Mouse (Mus musculus) heart, postnatal 0 days (tissue): ENCODE data around the gene Pip4k2a. TPM values are rescaled to one million over a fixed set of nuclear protein-coding genes. Genes with fewer than 3 reads are reported as not detected.

Experiments used
- ATAC-seq: fragments of 200-750 bp; cut with Nextera tagmentation; 2 replicates; pipeline ENCODE4 v1.8.0; 2017; ENCODE audit warnings: low read depth, moderate number of reproducible peaks, moderate library complexity; ENCODE audit not compliant: insufficient read depth
- DNase-seq: peaks from one replicate; pipeline ENCODE4 v3.0.0-alpha.2; 2016; ENCODE audit warnings: low spot score
- H3K27ac ChIP-seq: fragments of 300-500 bp; sonication (generic); 2 replicates; pipeline ENCODE4 v1.5.1; 2014; ENCODE audit warnings: low read depth, mild to moderate bottlenecking
- H3K27me3 ChIP-seq: fragments of 300-500 bp; sonication (generic); 2 replicates; pipeline ENCODE4 v1.6.1; 2014; ENCODE audit warnings: low read length, mixed read lengths; ENCODE audit not compliant: control insufficient read depth, insufficient read depth
- H3K36me3 ChIP-seq: fragments of 300-500 bp; sonication (generic); replicated peaks from 2 replicates; pipeline ENCODE4 v1.6.1; 2014; ENCODE audit warnings: low read length, mixed read lengths; ENCODE audit not compliant: control insufficient read depth, insufficient read depth
- H3K4me1 ChIP-seq: fragments of 300-500 bp; sonication (generic); 2 replicates; pipeline ENCODE4 v1.6.1; 2014; ENCODE audit warnings: antibody characterized with exemption; ENCODE audit not compliant: control insufficient read depth, insufficient read depth
- H3K4me2 ChIP-seq: fragments of 300-500 bp; sonication (generic); 2 replicates; pipeline ENCODE4 v1.6.1; 2014; ENCODE audit warnings: low read depth, mild to moderate bottlenecking, low read length, moderate library complexity
- H3K4me3 ChIP-seq: fragments of 300-500 bp; sonication (generic); 2 replicates; pipeline ENCODE4 v1.5.1; 2014; ENCODE audit warnings: low read depth, low read length
- H3K9ac ChIP-seq: fragments of 300-500 bp; sonication (generic); replicated peaks from 2 replicates; pipeline ENCODE4 v1.6.1; 2014; ENCODE audit warnings: low read depth, low read length, mixed read lengths
- H3K9me3 ChIP-seq: fragments of 300-500 bp; sonication (generic); replicated peaks from 2 replicates; pipeline ENCODE4 v1.6.1; 2016; ENCODE audit warnings: low read length; ENCODE audit not compliant: control insufficient read depth
- CTCF ChIP-seq: IDR thresholded peaks from 2 replicates; pipeline ENCODE4 v1.5.1; 2016; ENCODE audit warnings: antibody characterized with exemption, control low read depth, low read depth
- EP300 ChIP-seq: IDR thresholded peaks from 2 replicates; pipeline ENCODE4 v1.6.1; 2016; ENCODE audit warnings: antibody characterized with exemption, low read depth
- WGBS: fragments of 180-500 bp; shearing (Covaris S2); extraction: QIAGEN DNeasy Blood & Tissue Kit; methylation state at CpG from one replicate; pipeline ENCODE4 v1.1.7; 2014; 5-methylcytosine and 5-hydroxymethylcytosine counted together
- polyA plus RNA-seq: library from polyadenylated mRNA; unstranded; fragments of >200 nt; fragmentation: Nextera tagmentation; extraction: Ambion mirVana; gene quantifications from 2 replicates; pipeline ENCODE4 v1.2.1, GENCODE M21; 2015
- total RNA-seq: library from RNA; depleted of rRNA; stranded (reverse); fragments of >200 nt; gene quantifications from 2 replicates; pipeline ENCODE4 v1.2.3, GENCODE M21; 2014; ENCODE audit warnings: low replicate concordance

Gene Pip4k2a
- total and polyA plus RNA-seq, 2 experiments from 2014 or later: 1.3 to 2.7 TPM

DNA sequence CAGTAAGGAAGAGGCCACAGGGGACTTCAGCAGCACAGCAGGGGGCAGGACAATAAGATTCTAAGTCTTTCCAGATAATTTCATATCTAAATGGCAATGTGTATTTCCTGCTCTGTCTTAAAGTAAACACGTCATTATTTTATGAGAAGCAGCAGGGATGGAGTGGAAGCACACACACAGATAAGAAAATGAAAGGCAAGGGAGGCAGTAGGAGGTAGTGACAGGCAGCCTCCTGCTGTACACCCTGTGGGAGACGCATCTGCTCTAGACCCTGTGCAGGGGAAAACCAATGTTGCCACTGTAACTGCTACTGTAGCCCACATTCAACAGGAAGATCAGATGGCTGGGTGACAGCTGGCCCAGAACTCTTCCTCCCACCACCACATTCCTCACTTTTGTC lies 60.3 kb downstream of the Pip4k2a start:
- Histone ChIP-seq H3K9ac (no peak overlapping the region), H3K4me3 (no peak overlapping the region), H3K27ac (peak overlapping the region; percentile 49), H3K9me3 (no peaks in the 10 kb centered on the region), H3K4me2 (no peak overlapping the region), H3K4me1 (peaks cover 48% of the 10 kb centered on the region), H3K36me3 (0 out of 2 replicates have a peak, but pooled peaks cover 5% of the 10 kb centered on the region), H3K27me3 (no peaks in the 10 kb centered on the region)
- WGBS: 44% methylated on average over 2 of the region's 2 CpGs
- no peak for ATAC-seq
- TF ChIP-seq EP300: no peak
- no peak for TF ChIP-seq CTCF
- DNase-seq: no peak

DNA sequence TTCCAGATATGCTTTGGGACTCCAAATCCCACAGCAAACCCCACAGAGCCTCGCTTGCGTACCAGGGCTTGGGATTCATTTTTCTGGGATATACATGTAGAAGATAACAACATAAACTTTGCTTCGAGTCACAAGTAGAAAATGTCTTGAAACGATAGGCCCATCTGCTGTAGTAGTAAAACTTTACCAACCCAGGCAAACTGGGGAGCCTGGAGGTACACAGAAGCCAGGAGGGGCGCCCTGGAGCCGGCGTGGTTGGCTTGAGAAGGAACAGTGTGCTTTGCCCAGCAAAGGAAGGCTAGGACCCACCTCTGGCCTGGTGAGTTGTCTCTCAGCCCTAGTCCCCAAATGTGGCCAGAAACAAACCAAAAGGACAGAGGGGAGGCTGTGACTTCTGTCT lies 61.5 kb downstream of the Pip4k2a start:
- 84% methylated on average over 7 of the region's 7 CpGs for WGBS
- Histone ChIP-seq H3K27me3 (no peaks in the 10 kb centered on the region), H3K4me1 (peaks cover 46% of the 10 kb centered on the region), H3K27ac (no peak overlapping the region), H3K4me2 (no peak overlapping the region), H3K36me3 (0 out of 2 replicates have a peak, but pooled peaks cover 5% of the 10 kb centered on the region), H3K9ac (no peak overlapping the region), H3K4me3 (no peak overlapping the region), H3K9me3 (no peaks in the 10 kb centered on the region)
- ATAC-seq: no peak
- TF ChIP-seq EP300: no peak
- DNase-seq: no peak

- Histone ChIP-seq H3K27me3 (no peaks in the 10 kb centered on the region), H3K4me1 (peaks cover 38% of the 10 kb centered on the region), H3K27ac (no peak overlapping the region), H3K36me3 (0 out of 2 replicates have a peak, but pooled peaks cover 5% of the 10 kb centered on the region), H3K9me3 (no peaks in the 10 kb centered on the region), H3K4me2 (no peak overlapping the region), H3K9ac (no peak overlapping the region), H3K4me3 (no peak overlapping the region)
- ATAC-seq: no peak
- TF ChIP-seq CTCF (no peak), EP300 (no peak)
- no peak for DNase-seq
- WGBS: 53% methylated on average over 2 of the region's 2 CpGs
Measured at GRCm38 (mm10) chr2:18935581-18936027, 62.3 kb downstream of the Pip4k2a start.

DNA sequence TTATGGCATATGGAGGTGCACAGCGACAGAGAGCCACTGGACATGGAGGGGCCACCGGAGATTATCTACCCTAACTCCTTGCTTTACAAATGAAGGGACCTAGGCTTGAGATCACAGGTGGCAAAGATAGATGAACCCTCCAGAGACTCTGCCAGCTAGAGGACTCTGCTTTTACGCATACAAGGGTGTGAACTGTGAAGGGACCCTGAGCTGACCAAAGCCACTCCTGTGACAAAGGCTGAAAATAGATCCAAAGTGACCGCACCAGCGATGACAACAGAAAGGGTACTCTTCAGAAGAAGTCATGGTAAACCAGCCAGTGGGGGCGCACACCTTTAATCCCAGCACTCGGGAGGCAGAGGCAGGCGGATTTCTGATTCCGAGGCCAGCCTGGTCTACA lies 63.8 kb downstream of the Pip4k2a start:
- no peak overlapping the region for H3K27ac ChIP-seq
- DNase-seq (no peak), ATAC-seq (no peak)
- no peak overlapping the region for H3K9ac ChIP-seq
- peaks cover 30% of the 10 kb centered on the region for H3K4me1 ChIP-seq
- no peak overlapping the region for H3K4me3 ChIP-seq
- H3K36me3 ChIP-seq: 0 out of 2 replicates have a peak, but pooled peaks cover 5% of the 10 kb centered on the region
- no peak overlapping the region for H3K4me2 ChIP-seq
- no peaks in the 10 kb centered on the region for H3K9me3 ChIP-seq
- WGBS: 85% methylated on average over 9 of the region's 9 CpGs
- TF ChIP-seq EP300: no peak
- TF ChIP-seq CTCF: no peak
- no peaks in the 10 kb centered on the region for H3K27me3 ChIP-seq

GRCm38 (mm10) chr2:18933418-18933817 lies 64.5 kb downstream of the Pip4k2a start:
- no peak overlapping the region for H3K9ac ChIP-seq
- TF ChIP-seq CTCF: no peak
- no peak for TF ChIP-seq EP300
- H3K27me3 ChIP-seq: no peaks in the 10 kb centered on the region
- H3K27ac ChIP-seq: no peak overlapping the region
- 84% methylated on average over 7 of the region's 7 CpGs for WGBS
- 0 out of 2 replicates have a peak, but pooled peaks cover 5% of the 10 kb centered on the region for H3K36me3 ChIP-seq
- H3K9me3 ChIP-seq: no peaks in the 10 kb centered on the region
- DNase-seq (no peak), ATAC-seq (no peak)
- H3K4me1 ChIP-seq: peaks cover 28% of the 10 kb centered on the region
- no peak overlapping the region for H3K4me3 ChIP-seq
- H3K4me2 ChIP-seq: no peak overlapping the region
